Mouse (Mus musculus) stomach, postnatal 0 days (tissue): Measurements from ENCODE around the gene Ces1d.

Experiments used
- CTCF ChIP-seq: IDR thresholded peaks from 2 replicates; pipeline ENCODE4 v1.5.1; 2016; ENCODE audit warnings: antibody characterized with exemption, low read depth, mild to moderate bottlenecking, moderate library complexity
- EP300 ChIP-seq: optimal IDR thresholded peaks from 2 replicates; pipeline ENCODE3; 2016; ENCODE audit warnings: antibody characterized with exemption

DNA sequence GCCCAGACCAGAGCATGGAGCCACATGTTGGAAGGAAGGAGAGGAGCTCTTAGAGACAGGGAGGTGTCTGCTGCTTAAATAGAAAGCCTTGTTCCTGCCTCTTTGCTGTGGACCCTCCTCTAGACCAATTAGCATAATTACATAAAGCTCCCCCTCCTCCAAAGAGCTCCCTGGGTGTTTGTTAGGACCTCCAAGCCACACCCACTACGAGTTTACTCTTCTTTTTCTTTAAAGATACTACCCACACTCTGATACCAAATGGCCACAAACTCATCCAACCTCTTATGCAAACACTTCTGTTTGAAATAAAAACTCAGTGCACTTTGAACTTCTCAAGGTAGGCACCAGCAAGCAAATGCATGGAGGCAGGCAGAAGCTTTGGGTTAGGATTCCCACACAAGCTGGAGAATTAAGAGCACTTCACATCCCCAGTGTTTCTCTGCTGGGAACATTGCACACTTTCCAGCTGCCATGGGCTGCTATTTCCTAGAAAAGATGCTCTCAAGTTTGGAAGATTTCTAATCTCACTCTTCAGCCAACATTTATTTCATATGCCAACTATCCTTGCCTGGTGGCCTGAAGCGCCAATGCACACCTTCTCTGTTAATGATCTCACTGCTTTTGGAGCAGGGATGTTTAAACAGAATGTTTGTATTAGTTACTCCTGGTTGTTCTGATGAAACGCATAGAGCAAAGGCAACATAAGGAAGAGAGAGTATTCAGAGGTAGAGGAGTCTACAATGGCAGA is 66.2 kb downstream of the Ces1d start, which contains the start of gene Ces1c:
- TF ChIP-seq CTCF, result no peak
- no peak for TF ChIP-seq EP300
